Mouse (Mus musculus) lung, embryonic 16.5 days (tissue): Measurements from ENCODE around the gene Phf21a. TPM values are rescaled to one million over a fixed set of nuclear protein-coding genes. Genes with fewer than 3 reads are reported as not detected.

ENCODE experiments used
- ATAC-seq: fragments of 200-750 bp; cut with Nextera tagmentation; 2 replicates; pipeline ENCODE4 v1.8.0; 2017; ENCODE audit warnings: low read depth, mild to moderate bottlenecking, moderate library complexity
- H3K27ac ChIP-seq: fragments of 300-500 bp; sonication (generic); 2 replicates; pipeline ENCODE4 v1.5.1; 2014; ENCODE audit warnings: mild to moderate bottlenecking, control low read depth, low read length
- H3K27me3 ChIP-seq: fragments of 300-500 bp; sonication (generic); 2 replicates; pipeline ENCODE4 v1.6.1; 2014; ENCODE audit warnings: low read depth, low read length, mixed read lengths; ENCODE audit not compliant: control insufficient read depth, insufficient read depth
- H3K36me3 ChIP-seq: fragments of 300-500 bp; sonication (generic); 2 replicates; pipeline ENCODE4 v1.6.1; 2014; ENCODE audit warnings: low read length; ENCODE audit not compliant: control insufficient read depth, insufficient read depth
- H3K4me1 ChIP-seq: fragments of 300-500 bp; sonication (generic); replicated peaks from 2 replicates; pipeline ENCODE4 v1.6.1; 2014; ENCODE audit warnings: low read length, mixed read lengths; ENCODE audit not compliant: control insufficient read depth, insufficient read depth
- H3K4me2 ChIP-seq: fragments of 300-500 bp; sonication (generic); 2 replicates; pipeline ENCODE4 v1.6.1; 2014; ENCODE audit warnings: low read depth, low read length, control low read depth
- H3K4me3 ChIP-seq: fragments of 300-500 bp; sonication (generic); 2 replicates; pipeline ENCODE4 v1.5.1; 2014; ENCODE audit warnings: mild to moderate bottlenecking, low read length, control low read depth
- H3K9ac ChIP-seq: fragments of 300-500 bp; sonication (generic); 2 replicates; pipeline ENCODE4 v1.6.1; 2014; ENCODE audit warnings: low read length, control low read depth
- H3K9me3 ChIP-seq: fragments of 300-500 bp; sonication (generic); 2 replicates; pipeline ENCODE4 v1.6.1; 2016; ENCODE audit warnings: low read length; ENCODE audit not compliant: control insufficient read depth
- WGBS: fragments of 180-500 bp; shearing (Covaris S2); extraction: QIAGEN DNeasy Blood & Tissue Kit; methylation state at CpG from one replicate; pipeline ENCODE4 v1.1.7; 2014; 5-methylcytosine and 5-hydroxymethylcytosine counted together
- polyA plus RNA-seq: library from polyadenylated mRNA; unstranded; fragments of >200 nt; fragmentation: Nextera tagmentation; extraction: Ambion mirVana; gene quantifications from 2 replicates; pipeline ENCODE4 v1.2.1, GENCODE M21; 2015

Gene Phf21a
- polyA plus RNA-seq, 1 experiment from 2014 or later, result 31.4 TPM

- H3K36me3 ChIP-seq, result no peaks in the 10 kb centered on the region
Measured at GRCm38 (mm10) chr2:92190960-92191359, 98.0 kb downstream of the Phf21a start.

GRCm38 (mm10) chr2:92191826-92192581, 99.1 kb downstream of the Phf21a start:
- WGBS, result 69% methylated on average over 5 of the region's 5 CpGs
- Histone ChIP-seq H3K4me2 (no peak overlapping the region), H3K4me3 (no peak overlapping the region), H3K27ac (no peak overlapping the region), H3K9me3 (no peaks in the 10 kb centered on the region), H3K27me3 (no peaks in the 10 kb centered on the region), H3K4me1 (peaks cover 8% of the 10 kb centered on the region), H3K36me3 (no peaks in the 10 kb centered on the region), H3K9ac (no peak overlapping the region)
- ATAC-seq, result peak; percentile 47; the same call in 1 of the 2 replicates

More at GRCm38 (mm10) chr2:92190960-92191359, 98.0 kb downstream of the Phf21a start:
- Histone ChIP-seq H3K27me3 (no peaks in the 10 kb centered on the region), H3K9me3 (no peaks in the 10 kb centered on the region), H3K4me3 (no peak overlapping the region), H3K27ac (no peak overlapping the region), H3K4me1 (peaks cover 15% of the 10 kb centered on the region), H3K9ac (no peak overlapping the region), H3K4me2 (no peak overlapping the region)
- 48% methylated on average over 5 of the region's 5 CpGs for WGBS
- no peak for ATAC-seq

DNA sequence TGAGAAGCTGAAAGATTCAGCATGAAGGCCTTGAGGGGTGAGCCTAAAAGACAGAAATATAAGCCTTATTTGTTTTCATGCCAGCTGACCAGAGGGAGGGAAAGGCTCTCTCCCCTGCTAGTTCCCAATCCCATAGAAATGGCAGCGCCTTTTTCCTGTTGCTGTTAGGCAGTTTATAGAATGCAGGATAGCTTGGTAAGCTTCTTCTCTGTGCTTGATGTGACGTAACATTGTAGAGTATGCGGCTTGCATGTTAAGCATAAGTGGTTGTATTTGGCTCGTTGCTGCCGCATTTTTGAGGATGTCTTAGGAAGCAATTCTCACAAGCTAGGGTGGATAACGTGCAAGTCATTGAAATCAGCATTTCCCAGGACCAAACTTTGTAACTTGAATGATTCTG, 105.2 kb downstream of the Phf21a start:
- no peaks in the 10 kb centered on the region for H3K9me3 ChIP-seq
- no peak overlapping the region for H3K27ac ChIP-seq
- ATAC-seq, result 0 out of 2 replicates have a peak, but pooled peaks have one; percentile 34
- H3K4me3 ChIP-seq, result no peak overlapping the region
- H3K36me3 ChIP-seq, result no peaks in the 10 kb centered on the region
- H3K4me2 ChIP-seq, result no peak overlapping the region
- H3K27me3 ChIP-seq, result no peaks in the 10 kb centered on the region
- no peak overlapping the region for H3K9ac ChIP-seq
- WGBS, result 40% methylated on average over 6 of the region's 6 CpGs
- H3K4me1 ChIP-seq, result peaks cover 17% of the 10 kb centered on the region

DNA sequence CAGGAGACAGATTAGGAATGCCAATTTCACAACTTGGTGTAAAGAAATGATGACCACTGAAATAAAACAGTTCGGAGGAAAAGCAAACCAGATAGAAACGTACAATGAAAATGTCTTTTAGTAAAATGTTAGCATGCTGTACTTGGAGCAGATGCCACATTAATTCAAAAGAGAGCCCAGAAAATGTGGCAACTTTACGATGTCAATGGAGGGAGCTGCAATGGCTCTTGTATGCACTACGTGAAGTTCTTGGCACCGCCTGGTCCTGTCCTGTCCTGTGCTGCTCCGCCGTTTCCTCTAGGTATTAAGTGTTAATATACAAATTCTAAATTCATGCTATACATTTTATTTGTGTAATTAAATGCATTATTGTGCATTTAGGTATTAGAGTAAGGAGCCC, 105.8 kb downstream of the Phf21a start:
- Histone ChIP-seq H3K4me2 (no peak overlapping the region), H3K9ac (no peak overlapping the region), H3K27me3 (no peaks in the 10 kb centered on the region), H3K27ac (no peak overlapping the region), H3K36me3 (no peaks in the 10 kb centered on the region), H3K4me1 (peaks cover 17% of the 10 kb centered on the region), H3K9me3 (no peaks in the 10 kb centered on the region), H3K4me3 (no peak overlapping the region)
- 73% methylated on average over 7 of the region's 7 CpGs for WGBS
- ATAC-seq, result no peak

- no peak overlapping the region for H3K9ac ChIP-seq
- no peaks in the 10 kb centered on the region for H3K36me3 ChIP-seq
- no peaks in the 10 kb centered on the region for H3K27me3 ChIP-seq
- H3K27ac ChIP-seq, result no peak overlapping the region
- peaks cover 19% of the 10 kb centered on the region for H3K4me1 ChIP-seq
- no peak overlapping the region for H3K4me2 ChIP-seq
- no peak for ATAC-seq
- H3K4me3 ChIP-seq, result no peak overlapping the region
- no peaks in the 10 kb centered on the region for H3K9me3 ChIP-seq
- WGBS, result 52% methylated on average over 10 of the region's 10 CpGs
Measured at GRCm38 (mm10) chr2:92199562-92200286, 106.8 kb downstream of the Phf21a start.

DNA sequence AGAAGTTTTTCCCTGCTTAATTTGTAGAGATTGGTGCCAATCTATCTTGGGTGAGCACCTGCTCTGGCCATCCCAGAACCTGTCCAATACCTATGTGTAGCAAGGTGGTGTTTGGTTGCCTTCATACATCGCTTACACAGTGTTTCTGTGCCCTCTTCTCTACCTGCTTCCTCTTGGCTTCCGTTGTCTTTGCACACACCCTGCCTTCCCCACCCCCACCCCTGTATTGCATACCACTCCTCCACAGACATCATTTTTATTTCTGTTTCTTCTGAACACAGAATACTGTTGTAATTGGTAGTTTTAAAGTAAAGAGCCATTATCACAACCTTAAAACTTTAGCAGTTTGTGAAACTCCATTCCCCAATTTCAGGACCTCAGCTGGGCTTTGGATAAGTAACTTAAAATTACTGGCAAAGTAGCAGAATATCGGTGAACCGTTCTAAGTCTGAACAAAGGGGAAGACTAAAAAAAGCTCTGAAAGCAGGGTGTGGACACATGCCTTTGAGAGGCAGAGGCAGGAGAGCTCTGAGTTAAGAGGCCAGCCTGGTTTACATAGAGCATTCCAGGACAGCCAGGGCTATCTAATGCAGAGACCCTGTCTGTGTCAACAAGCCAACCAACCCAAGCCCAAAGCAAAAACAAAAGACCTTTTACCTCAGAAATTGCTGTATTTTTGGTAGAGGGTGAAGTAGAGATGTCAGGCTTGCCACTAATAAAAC, 109.6 kb downstream of the Phf21a start:
- Histone ChIP-seq H3K27me3 (no peaks in the 10 kb centered on the region), H3K4me1 (peaks cover 27% of the 10 kb centered on the region), H3K9me3 (no peaks in the 10 kb centered on the region), H3K4me2 (no peak overlapping the region), H3K36me3 (no peaks in the 10 kb centered on the region), H3K27ac (peak overlapping the region; percentile 17; the same call in 1 of the 2 replicates), H3K4me3 (no peak overlapping the region), H3K9ac (no peak overlapping the region)
- ATAC-seq, result no peak
- WGBS, result 39% methylated on average over 4 of the region's 4 CpGs

DNA sequence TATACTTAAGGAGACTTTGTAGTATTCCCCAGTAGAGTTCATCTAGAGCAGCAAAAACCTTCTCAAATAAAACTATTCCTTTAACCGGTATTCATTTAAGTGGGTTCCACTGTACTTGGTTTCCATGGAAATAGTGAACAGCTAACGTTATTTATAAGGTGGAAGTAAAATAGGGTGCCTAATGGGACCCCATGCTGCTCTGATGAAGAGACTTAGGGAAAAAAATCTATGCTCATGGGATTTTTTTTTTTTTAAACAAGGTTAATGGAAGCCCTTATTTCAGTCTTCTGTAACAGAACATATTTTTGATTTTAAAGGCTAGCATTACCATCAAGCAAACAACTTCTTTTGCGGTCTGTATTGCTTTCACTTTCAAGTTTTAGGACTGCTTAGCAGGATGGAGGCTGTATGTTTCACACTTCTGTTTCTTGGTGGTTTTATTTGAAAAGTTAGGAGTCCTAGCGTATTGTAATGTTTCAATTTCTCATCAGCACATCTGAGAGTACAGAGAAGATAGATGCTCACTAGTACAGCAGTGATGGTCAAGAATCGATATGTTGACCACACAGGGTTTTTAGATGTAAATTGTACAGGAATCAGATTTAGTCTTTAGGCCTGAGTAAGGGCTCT, 112.2 kb downstream of the Phf21a start:
- Histone ChIP-seq H3K9ac (no peak overlapping the region), H3K27ac (no peak overlapping the region), H3K27me3 (no peaks in the 10 kb centered on the region), H3K9me3 (no peaks in the 10 kb centered on the region), H3K4me1 (peaks cover 21% of the 10 kb centered on the region), H3K4me2 (no peak overlapping the region), H3K36me3 (no peaks in the 10 kb centered on the region), H3K4me3 (no peak overlapping the region)
- no peak for ATAC-seq
- 62% methylated on average over 5 of the region's 5 CpGs for WGBS

DNA sequence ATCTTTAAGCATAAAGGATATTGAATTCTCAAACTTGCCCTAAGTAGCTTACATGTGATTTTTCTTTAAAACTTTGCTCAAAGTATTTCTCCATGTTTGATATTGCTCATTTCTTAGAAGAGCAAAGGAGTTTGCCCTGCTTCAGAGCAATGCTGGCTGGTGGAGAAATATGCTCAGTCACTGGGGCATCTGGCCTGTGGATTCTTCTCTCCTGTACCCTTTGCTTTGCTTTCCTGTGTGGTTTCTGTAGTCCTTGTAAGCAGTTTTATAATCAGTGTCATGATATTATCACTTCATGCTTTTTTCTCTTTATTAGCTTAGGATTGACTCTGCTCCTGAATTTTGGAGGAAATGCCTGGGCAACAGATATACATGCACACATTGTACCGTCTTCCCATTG, 117.5 kb downstream of the Phf21a start:
- no peak overlapping the region for H3K9ac ChIP-seq
- H3K9me3 ChIP-seq, result no peaks in the 10 kb centered on the region
- no peak for ATAC-seq
- no peaks in the 10 kb centered on the region; the same call in 1 of the 2 replicates for H3K36me3 ChIP-seq
- H3K4me1 ChIP-seq, result peaks cover 13% of the 10 kb centered on the region
- WGBS, result 87% methylated on average over 1 of the region's 1 CpGs
- no peaks in the 10 kb centered on the region for H3K27me3 ChIP-seq
- no peak overlapping the region for H3K27ac ChIP-seq
- H3K4me2 ChIP-seq, result no peak overlapping the region
- no peak overlapping the region for H3K4me3 ChIP-seq
